Mouse (Mus musculus) liver, embryonic 15.5 days (tissue): ENCODE results near the gene Fzd1. TPM values are rescaled to one million over a fixed set of nuclear protein-coding genes. Genes with fewer than 3 reads are reported as not detected.

ENCODE experiments used
- ATAC-seq: fragments of 200-750 bp; cut with Nextera tagmentation; 2 replicates; pipeline ENCODE4 v1.8.0; 2017; ENCODE audit warnings: moderate number of reproducible peaks, mild to moderate bottlenecking, moderate library complexity; ENCODE audit not compliant: insufficient read depth
- H3K27ac ChIP-seq: fragments of 300-500 bp; sonication (generic); replicated peaks from 2 replicates; pipeline ENCODE4 v1.5.1; 2015; ENCODE audit warnings: mild to moderate bottlenecking, inconsistent platforms
- H3K27me3 ChIP-seq: fragments of 300-500 bp; sonication (generic); 2 replicates; pipeline ENCODE4 v1.6.1; 2015; ENCODE audit warnings: mild to moderate bottlenecking, inconsistent platforms
- H3K36me3 ChIP-seq: fragments of 300-500 bp; sonication (generic); replicated peaks from 2 replicates; pipeline ENCODE4 v1.6.1; 2015; ENCODE audit warnings: moderate library complexity, mild to moderate bottlenecking, inconsistent platforms
- H3K4me1 ChIP-seq: fragments of 300-500 bp; sonication (generic); replicated peaks from 2 replicates; pipeline ENCODE4 v1.6.1; 2015; ENCODE audit warnings: inconsistent platforms
- H3K4me2 ChIP-seq: fragments of 300-500 bp; sonication (generic); 2 replicates; pipeline ENCODE4 v1.6.1; 2015; ENCODE audit warnings: moderate library complexity, mild to moderate bottlenecking, inconsistent platforms
- H3K4me3 ChIP-seq: fragments of 300-500 bp; sonication (generic); replicated peaks from 2 replicates; pipeline ENCODE4 v1.5.1; 2015; ENCODE audit warnings: mild to moderate bottlenecking, inconsistent platforms
- H3K9ac ChIP-seq: fragments of 300-500 bp; sonication (generic); 2 replicates; pipeline ENCODE4 v1.6.1; 2015; ENCODE audit warnings: moderate library complexity, mild to moderate bottlenecking, inconsistent platforms
- H3K9me3 ChIP-seq: fragments of 300-500 bp; sonication (generic); replicated peaks from 2 replicates; pipeline ENCODE4 v1.6.1; 2016; ENCODE audit warnings: inconsistent platforms
- WGBS: fragments of 180-500 bp; shearing (Covaris S2); methylation state at CpG from one replicate; pipeline ENCODE4 v1.1.7; 2015; ENCODE audit warnings: mixed read lengths; ENCODE audit not compliant: insufficient replicate concordance; 5-methylcytosine and 5-hydroxymethylcytosine counted together
- polyA plus RNA-seq: library from polyadenylated mRNA; unstranded; fragments of >200 nt; fragmentation: Nextera tagmentation; extraction: Ambion mirVana; gene quantifications from 2 replicates; pipeline ENCODE4 v1.2.1, GENCODE M21; 2015

Fzd1 gene
- 3.4 and 3.6 TPM in 2 replicates for polyA plus RNA-seq

DNA sequence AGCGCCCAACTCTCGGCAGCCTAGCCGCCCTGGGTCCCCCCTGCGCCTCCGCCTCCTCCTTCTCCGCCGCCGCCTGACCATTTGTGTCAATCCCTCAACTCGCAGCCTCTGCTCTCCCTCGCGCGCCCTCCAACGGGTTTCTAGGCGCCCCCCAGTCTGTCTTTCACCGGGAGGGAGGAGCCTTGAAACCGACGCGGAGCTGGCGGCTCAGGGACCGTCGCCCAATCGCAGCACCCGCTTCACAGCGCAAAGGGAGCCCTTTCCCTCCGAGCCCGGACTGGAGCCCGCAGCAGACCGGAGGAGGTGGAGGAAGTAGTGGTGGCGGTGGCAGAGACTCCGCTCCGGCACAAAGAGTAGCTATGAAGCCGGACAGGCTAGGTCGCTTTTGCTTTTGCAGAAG is at the start of gene Fzd1:
Gene Fzd1 (minus strand): TSS at position 134 of the 400 bp plus-strand sequence.
- H3K9me3 ChIP-seq: no peaks in the 10 kb centered on the region
- 1% methylated on average over 33 of the region's 33 CpGs for WGBS
- H3K4me1 ChIP-seq: no peaks in the 10 kb centered on the region
- H3K9ac ChIP-seq: peak within 1 kb of the TSS; percentile 35; the same call in 1 of the 2 replicates
- peaks cover 62% of the 10 kb centered on the region for H3K27me3 ChIP-seq
- peak within 1 kb of the TSS; percentile 63 for H3K4me2 ChIP-seq
- H3K36me3 ChIP-seq: no peaks in the 10 kb centered on the region
- peak; percentile 83 for ATAC-seq
- H3K4me3 ChIP-seq: peak within 1 kb of the TSS; percentile 59
- peak within 1 kb of the TSS; percentile 73 for H3K27ac ChIP-seq

DNA sequence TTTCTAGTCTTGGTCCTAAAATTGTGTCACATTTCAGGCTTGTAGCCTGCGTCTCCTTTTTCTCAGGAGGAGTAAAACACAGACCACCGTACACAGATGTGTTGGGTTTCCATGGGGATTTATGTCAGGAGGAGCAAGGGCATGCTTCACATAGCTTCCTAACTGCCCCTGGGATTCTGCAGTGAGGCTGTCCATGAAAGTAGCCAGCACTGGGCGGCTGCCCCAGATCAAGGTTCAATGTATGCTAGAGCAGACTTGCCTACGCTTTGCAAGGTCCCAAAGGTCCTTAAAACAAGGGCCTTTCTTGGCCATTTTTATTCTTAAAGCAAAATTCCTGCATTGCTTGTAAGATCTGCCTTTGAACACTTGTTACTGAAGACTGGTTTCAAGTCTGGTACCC is 47.4 kb upstream of the Fzd1 start:
- no peak overlapping the region for H3K4me3 ChIP-seq
- 57% methylated on average over 4 of the region's 4 CpGs for WGBS
- no peaks in the 10 kb centered on the region for H3K4me1 ChIP-seq
- no peaks in the 10 kb centered on the region for H3K9me3 ChIP-seq
- no peak overlapping the region for H3K27ac ChIP-seq
- H3K36me3 ChIP-seq: no peaks in the 10 kb centered on the region
- no peak for ATAC-seq
- no peak overlapping the region for H3K9ac ChIP-seq
- H3K4me2 ChIP-seq: no peak overlapping the region
- no peaks in the 10 kb centered on the region for H3K27me3 ChIP-seq

DNA sequence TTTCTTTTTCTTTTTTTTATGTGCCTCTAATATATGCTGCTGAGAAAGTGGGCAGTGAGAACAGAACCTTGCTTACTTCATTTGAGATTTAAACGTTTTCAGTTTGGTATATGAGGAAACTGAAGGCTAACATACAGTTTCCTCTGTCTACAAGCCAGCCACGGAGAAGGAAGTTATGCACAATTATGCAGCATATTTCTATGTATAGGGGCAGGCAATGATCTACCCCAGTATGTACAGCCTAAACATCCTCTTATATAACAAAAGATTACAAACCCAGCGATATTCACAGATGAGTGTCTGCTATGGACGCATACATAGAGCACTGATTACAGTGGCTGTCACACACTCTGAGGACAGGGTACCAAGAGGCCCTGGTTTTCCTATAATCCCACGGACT is 45.9 kb upstream of the Fzd1 start:
- ATAC-seq: no peak
- Histone ChIP-seq H3K9me3 (no peaks in the 10 kb centered on the region), H3K36me3 (no peaks in the 10 kb centered on the region), H3K27me3 (no peaks in the 10 kb centered on the region), H3K27ac (no peak overlapping the region), H3K4me1 (no peaks in the 10 kb centered on the region), H3K9ac (no peak overlapping the region), H3K4me3 (no peak overlapping the region), H3K4me2 (no peak overlapping the region)
- 22% methylated on average over 5 of the region's 5 CpGs for WGBS

- Histone ChIP-seq H3K9ac (no peak overlapping the region), H3K27ac (no peak overlapping the region), H3K4me1 (no peaks in the 10 kb centered on the region), H3K4me2 (no peak overlapping the region), H3K36me3 (no peaks in the 10 kb centered on the region), H3K27me3 (no peaks in the 10 kb centered on the region), H3K9me3 (no peaks in the 10 kb centered on the region), H3K4me3 (no peak overlapping the region)
- no peak for ATAC-seq
Observed at GRCm38 (mm10) chr5:4801971-4802370, 44.1 kb upstream of the Fzd1 start.

DNA sequence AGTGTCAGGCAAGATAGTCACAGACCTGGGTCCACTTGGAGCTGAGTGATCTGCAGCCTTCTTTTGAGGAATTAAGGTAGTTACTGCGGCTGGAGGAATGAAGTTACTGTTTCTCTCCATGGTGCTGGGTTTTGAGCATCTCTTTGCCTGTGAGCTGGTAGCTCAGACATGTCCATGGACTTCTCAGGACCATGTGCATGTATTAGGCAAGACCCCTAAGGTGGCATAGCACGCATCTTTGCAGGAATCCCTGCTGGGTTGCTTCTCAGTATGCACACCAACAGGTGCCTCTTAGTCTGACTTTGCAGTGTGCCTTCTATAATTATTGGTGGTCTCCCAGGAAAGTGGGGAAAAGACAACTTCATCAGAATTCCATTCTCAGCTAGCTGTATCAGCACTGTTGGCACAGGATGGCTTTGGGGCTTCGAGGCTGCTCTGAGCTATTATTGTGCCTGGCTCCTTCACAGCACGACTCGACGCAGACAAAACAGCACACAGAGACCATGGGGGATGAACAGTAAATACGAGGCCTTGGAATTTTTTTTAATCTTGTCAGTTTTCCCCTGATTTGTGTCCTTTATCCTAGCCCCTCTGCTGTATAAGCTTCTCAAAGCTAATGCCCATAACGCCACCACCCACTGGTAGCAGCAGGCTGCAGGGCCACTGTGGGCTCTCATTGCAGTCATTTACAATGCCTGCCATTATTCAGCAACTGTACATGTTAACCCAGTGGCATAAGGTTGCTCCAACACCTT is 43.4 kb upstream of the Fzd1 start:
- no peak overlapping the region for H3K4me3 ChIP-seq
- no peak overlapping the region for H3K9ac ChIP-seq
- no peaks in the 10 kb centered on the region for H3K36me3 ChIP-seq
- H3K4me2 ChIP-seq: no peak overlapping the region
- no peak overlapping the region for H3K27ac ChIP-seq
- no peak for ATAC-seq
- H3K4me1 ChIP-seq: no peaks in the 10 kb centered on the region
- 57% methylated on average over 8 of the region's 8 CpGs for WGBS
- no peaks in the 10 kb centered on the region for H3K27me3 ChIP-seq
- H3K9me3 ChIP-seq: no peaks in the 10 kb centered on the region

- H3K9ac ChIP-seq: no peak overlapping the region
- no peaks in the 10 kb centered on the region for H3K4me1 ChIP-seq
- ATAC-seq: no peak
- H3K4me2 ChIP-seq: no peak overlapping the region
- H3K27me3 ChIP-seq: no peaks in the 10 kb centered on the region
- H3K9me3 ChIP-seq: no peaks in the 10 kb centered on the region
- H3K4me3 ChIP-seq: no peak overlapping the region
- H3K36me3 ChIP-seq: no peaks in the 10 kb centered on the region
- no peak overlapping the region for H3K27ac ChIP-seq
- WGBS: 57% methylated on average over 3 of the region's 3 CpGs
Observed at GRCm38 (mm10) chr5:4791219-4791618, 33.4 kb upstream of the Fzd1 start.

- WGBS: 81% methylated on average over 4 of the region's 4 CpGs
- H3K9ac ChIP-seq: no peak overlapping the region
- no peak for ATAC-seq
- H3K4me2 ChIP-seq: no peak overlapping the region
- no peak overlapping the region for H3K27ac ChIP-seq
- no peak overlapping the region for H3K4me3 ChIP-seq
- H3K9me3 ChIP-seq: no peaks in the 10 kb centered on the region
- H3K4me1 ChIP-seq: no peaks in the 10 kb centered on the region
- H3K36me3 ChIP-seq: no peaks in the 10 kb centered on the region
- no peaks in the 10 kb centered on the region for H3K27me3 ChIP-seq
Observed at GRCm38 (mm10) chr5:4790265-4790664, 32.4 kb upstream of the Fzd1 start.

DNA sequence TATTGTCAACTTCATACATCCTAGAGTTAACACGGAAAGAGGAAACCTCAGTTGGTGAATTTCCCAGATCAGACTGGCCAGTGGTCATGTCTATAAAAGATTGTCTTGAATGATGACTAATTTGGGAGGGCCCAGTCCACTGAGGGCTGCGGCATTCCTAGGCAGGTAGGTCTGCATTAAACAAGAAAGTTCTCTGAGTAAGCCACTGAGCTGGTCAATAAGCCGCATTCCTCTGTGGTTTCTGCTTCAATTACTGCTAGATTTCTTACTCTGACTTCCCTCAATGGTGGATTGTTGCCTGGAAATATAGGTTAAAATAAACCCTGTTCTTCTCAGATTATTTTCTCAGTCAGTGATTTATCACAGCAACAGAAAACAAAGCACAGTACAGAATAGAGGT is 30.6 kb upstream of the Fzd1 start:
- Histone ChIP-seq H3K36me3 (no peaks in the 10 kb centered on the region), H3K4me2 (no peak overlapping the region), H3K9ac (no peak overlapping the region), H3K9me3 (no peaks in the 10 kb centered on the region), H3K27me3 (no peaks in the 10 kb centered on the region), H3K4me1 (no peaks in the 10 kb centered on the region), H3K4me3 (no peak overlapping the region), H3K27ac (no peak overlapping the region)
- no peak for ATAC-seq
- 53% methylated on average over 3 of the region's 3 CpGs for WGBS

- Histone ChIP-seq H3K4me1 (no peaks in the 10 kb centered on the region), H3K4me3 (no peak overlapping the region), H3K27ac (no peak overlapping the region), H3K9me3 (no peaks in the 10 kb centered on the region), H3K9ac (no peak overlapping the region), H3K4me2 (no peak overlapping the region), H3K36me3 (no peaks in the 10 kb centered on the region), H3K27me3 (no peaks in the 10 kb centered on the region)
- WGBS: 39% methylated on average over 3 of the region's 3 CpGs
- no peak for ATAC-seq
Observed at GRCm38 (mm10) chr5:4786816-4787215, 29.0 kb upstream of the Fzd1 start.

DNA sequence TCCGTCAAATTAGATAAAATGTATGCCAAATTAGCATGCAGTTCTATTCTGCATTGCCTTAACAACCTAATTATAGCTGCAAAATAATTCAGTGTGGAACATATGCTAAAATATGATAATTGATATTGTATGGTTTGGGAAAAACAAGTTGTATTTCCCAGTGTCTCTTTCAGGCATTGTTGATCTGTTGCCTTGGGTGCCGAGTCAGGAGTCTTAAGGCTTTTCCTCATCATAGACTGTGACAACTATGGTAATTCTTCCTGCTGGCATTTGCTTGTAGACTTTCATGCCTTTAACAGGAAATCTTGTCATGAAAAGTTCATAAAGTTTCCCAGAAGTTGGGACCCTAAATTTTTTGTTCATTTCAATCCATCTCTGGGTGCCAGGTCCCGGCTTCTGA is 20.4 kb upstream of the Fzd1 start:
- WGBS: 66% methylated on average over 3 of the region's 3 CpGs
- Histone ChIP-seq H3K27me3 (no peaks in the 10 kb centered on the region), H3K36me3 (no peaks in the 10 kb centered on the region), H3K4me2 (no peak overlapping the region), H3K4me3 (no peak overlapping the region), H3K9me3 (no peaks in the 10 kb centered on the region), H3K4me1 (no peaks in the 10 kb centered on the region), H3K9ac (no peak overlapping the region), H3K27ac (no peak overlapping the region)
- ATAC-seq: no peak

DNA sequence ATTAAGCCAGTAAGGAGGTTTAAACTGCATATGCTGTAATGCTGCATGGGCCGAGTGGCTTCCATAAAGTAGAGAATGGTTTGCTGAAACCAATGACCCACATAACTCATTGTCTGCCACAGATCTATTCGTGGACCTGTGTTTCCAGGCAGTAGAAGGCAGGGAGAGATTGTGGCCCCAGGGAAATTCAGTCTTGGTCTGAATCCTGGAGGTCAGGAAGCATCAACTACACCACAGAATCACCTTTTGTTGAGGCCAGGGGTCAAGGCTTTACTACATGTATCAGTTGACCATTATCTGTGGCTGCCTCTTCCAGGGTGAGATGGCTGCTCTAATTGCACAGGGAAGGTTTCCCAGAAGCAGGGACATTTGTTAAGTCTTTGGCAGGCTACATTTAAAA is 18.7 kb upstream of the Fzd1 start:
- 33% methylated on average over 2 of the region's 2 CpGs for WGBS
- no peaks in the 10 kb centered on the region for H3K4me1 ChIP-seq
- no peak overlapping the region for H3K27ac ChIP-seq
- ATAC-seq: no peak
- H3K4me3 ChIP-seq: no peak overlapping the region
- no peaks in the 10 kb centered on the region for H3K9me3 ChIP-seq
- no peaks in the 10 kb centered on the region for H3K27me3 ChIP-seq
- H3K36me3 ChIP-seq: no peaks in the 10 kb centered on the region
- H3K9ac ChIP-seq: no peak overlapping the region
- H3K4me2 ChIP-seq: no peak overlapping the region
